Mouse (Mus musculus) ES-E14 (cell line): Measurements from ENCODE around the gene Coq8a.

Experiments used
- MAFK ChIP-seq: IDR thresholded peaks from 2 replicates; pipeline ENCODE4 v1.6.1; 2014; ENCODE audit warnings: mild to moderate bottlenecking, low read depth, low read length, inconsistent platforms; ENCODE audit not compliant: insufficient read depth
- ZC3H11A ChIP-seq: IDR thresholded peaks from 2 replicates; pipeline ENCODE4 v1.6.1; 2012; ENCODE audit warnings: low read depth, mild to moderate bottlenecking, inconsistent platforms, low read length, borderline replicate concordance

DNA sequence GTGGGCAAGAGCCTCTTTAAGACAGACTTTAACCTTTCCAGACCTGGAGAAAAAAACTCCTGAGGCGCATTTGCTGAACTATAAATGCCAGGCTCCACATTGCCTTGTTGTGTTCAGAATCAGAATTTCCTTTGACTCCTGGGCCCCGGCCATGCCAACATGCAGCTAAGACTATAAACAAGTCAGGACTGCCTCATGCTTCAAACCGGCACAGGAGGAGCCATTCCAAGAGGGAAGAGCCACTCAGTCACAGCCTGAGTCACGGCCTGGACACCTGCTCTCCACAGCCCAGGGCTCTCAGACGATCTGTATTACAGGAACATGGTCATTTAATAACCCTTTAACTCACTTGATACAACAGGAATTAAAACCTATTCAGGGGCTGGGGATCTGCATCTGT is 1.3 kb upstream of the Coq8a start:
- TF ChIP-seq MAFK (no peak), ZC3H11A (no peak)
